Mouse (Mus musculus) gastrocnemius, postnatal 25 days (tissue): ENCODE results near the gene Sftpd. TPM values are rescaled to one million over a fixed set of nuclear protein-coding genes. Genes with fewer than 3 reads are reported as not detected.

Source experiments
- total RNA-seq, 2 experiments: library from RNA; stranded (reverse); gene quantifications; 1 replicate in 1 of 2; 2 replicates in 1 of 2; pipeline ENCODE4 v1.2.3; 2021

The Sftpd gene
- total RNA-seq, 2 experiments from 2014 or later = not detected

Other genes starting within 250 kb of the Sftpd start
- gene Tspan14, start 218.3 kb downstream of the Sftpd start, total RNA-seq = 10 to 100 TPM; 10.4 to 12.3 TPM
- 10 to 100 TPM; 15.6 to 18.9 TPM for gene Fam213a, start 171.4 kb downstream of the Sftpd start, total RNA-seq
- gene Dydc2, start 115.9 kb downstream of the Sftpd start, total RNA-seq = not detected
- not detected for gene Dydc1, start 112.2 kb downstream of the Sftpd start, total RNA-seq
- gene Mat1a, start 80.1 kb downstream of the Sftpd start, total RNA-seq = not detected
- not detected for gene Sftpa1, start 53.4 kb downstream of the Sftpd start, total RNA-seq
- gene Mbl1, start 33.7 kb downstream of the Sftpd start, total RNA-seq = not detected
- gene Gm2832, start 93.7 kb upstream of the Sftpd start, total RNA-seq = not detected
- not detected for gene Gm5798, start 163.5 kb upstream of the Sftpd start, total RNA-seq
- not detected for gene Gm7945, start 201.2 kb upstream of the Sftpd start, total RNA-seq
- not detected for gene Gm6482, start 223.1 kb upstream of the Sftpd start, total RNA-seq